Mouse (Mus musculus) liver, embryonic 18 days (tissue): ENCODE measurements around the gene Gm3373. TPM values are rescaled to one million over a fixed set of nuclear protein-coding genes. Genes with fewer than 3 reads are reported as not detected.

Experiments
- polyA plus RNA-seq: library from polyadenylated mRNA; depleted of rRNA; stranded (reverse); fragments of >200 nt; gene quantifications from 2 replicates; pipeline ENCODE4 v1.2.3, GENCODE M21; 2012; rRNA removed

Gene Gm3373
- 0.02 TPM in 1 of 2 replicates, not detected in the other for polyA plus RNA-seq

DNA sequence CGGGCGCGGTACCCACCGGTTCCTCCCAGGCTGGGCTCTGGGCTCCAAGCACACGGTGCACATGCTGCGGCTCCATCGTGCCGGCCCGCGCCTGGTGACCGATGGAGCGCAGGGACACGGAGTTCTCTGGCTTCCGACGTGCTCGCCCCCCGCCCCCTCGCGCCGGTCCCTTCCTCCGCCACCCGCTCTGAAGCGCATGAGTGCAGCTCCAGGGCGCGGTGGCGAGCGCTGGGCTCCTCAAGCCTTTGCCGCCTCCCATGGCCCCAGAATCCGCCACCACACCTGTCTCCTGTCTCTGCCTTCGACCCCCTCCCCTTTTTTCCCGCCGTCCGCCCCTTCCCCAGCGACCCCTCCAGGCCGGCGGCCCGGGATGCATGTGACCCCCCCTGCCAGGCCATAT, at the start of gene Gm3373:
Gene Gm3373 (minus strand): TSS at position 101 of the 400 bp plus-strand sequence.

GRCm38 (mm10) chr14:5687357-5687756, 54.0 kb downstream of the Gm3373 start, which contains the start of gene Gm9603:
Gene Gm9603, minus strand, starts transcription at chr14:5687457.

Other genes with a start within 250 kb of the Gm3373 start
- gene Gm3488, start 239.9 kb downstream of the Gm3373 start, polyA plus RNA-seq = 0.05 TPM in 2 replicates
- gene Gm3532, start 203.1 kb downstream of the Gm3373 start, polyA plus RNA-seq = not detected in 2 replicates
- gene Gm8265, start 108.5 kb downstream of the Gm3373 start, polyA plus RNA-seq = not detected in 2 replicates
- gene Gm9603, start 54.1 kb downstream of the Gm3373 start, polyA plus RNA-seq = not detected in 2 replicates
- 0.05 TPM in 2 replicates for gene Gm3383, start 66.4 kb upstream of the Gm3373 start, polyA plus RNA-seq
- gene Gm3424, start 88.8 kb upstream of the Gm3373 start, polyA plus RNA-seq = not detected in 2 replicates
- gene Gm8237, start 138.8 kb upstream of the Gm3373 start, polyA plus RNA-seq = not detected in 2 replicates
- 0.02 TPM in 2 replicates for gene Gm3248, start 220.2 kb upstream of the Gm3373 start, polyA plus RNA-seq
- gene Gm3453, start 237.6 kb upstream of the Gm3373 start, polyA plus RNA-seq = not detected in 2 replicates